Mouse (Mus musculus) stomach, embryonic 16.5 days (tissue): ENCODE results near the gene Tle3. TPM values are rescaled to one million over a fixed set of nuclear protein-coding genes. Genes with fewer than 3 reads are reported as not detected.

Experiments
- ATAC-seq: fragments of 200-750 bp; cut with Nextera tagmentation; 2 replicates; pipeline ENCODE4 v1.8.0; 2017; ENCODE audit warnings: moderate number of reproducible peaks, moderate TSS enrichment; ENCODE audit not compliant: insufficient read depth, low FRiP score
- H3K27ac ChIP-seq: fragments of 300-500 bp; sonication (generic); 2 replicates; pipeline ENCODE4 v1.5.1; 2014; ENCODE audit warnings: low read length
- H3K27me3 ChIP-seq: fragments of 300-500 bp; sonication (generic); 2 replicates; pipeline ENCODE4 v1.6.1; 2014; ENCODE audit warnings: low read length, control low read depth, mixed read lengths; ENCODE audit not compliant: control insufficient read depth, insufficient read depth
- H3K36me3 ChIP-seq: fragments of 300-500 bp; sonication (generic); 2 replicates; pipeline ENCODE4 v1.6.1; 2014; ENCODE audit warnings: low read length; ENCODE audit not compliant: control insufficient read depth, insufficient read depth
- H3K4me1 ChIP-seq: fragments of 300-500 bp; sonication (generic); 2 replicates; pipeline ENCODE4 v1.6.1; 2014; ENCODE audit warnings: low read length, control low read depth, mixed read lengths; ENCODE audit not compliant: control insufficient read depth, insufficient read depth
- H3K4me2 ChIP-seq: fragments of 300-500 bp; sonication (generic); 2 replicates; pipeline ENCODE4 v1.6.1; 2014; ENCODE audit warnings: low read depth, low read length, mixed read lengths
- H3K4me3 ChIP-seq: fragments of 300-500 bp; sonication (generic); replicated peaks from 2 replicates; pipeline ENCODE4 v1.5.1; 2014; ENCODE audit warnings: mild to moderate bottlenecking, low read length
- H3K9ac ChIP-seq: fragments of 300-500 bp; sonication (generic); 2 replicates; pipeline ENCODE4 v1.6.1; 2014; ENCODE audit warnings: low read length
- H3K9me3 ChIP-seq: fragments of 300-500 bp; sonication (generic); replicated peaks from 2 replicates; pipeline ENCODE4 v1.6.1; 2016; ENCODE audit warnings: low read length, control low read depth; ENCODE audit not compliant: control insufficient read depth
- WGBS: fragments of 180-500 bp; shearing (Covaris S2); extraction: QIAGEN DNeasy Blood & Tissue Kit; methylation state at CpG from one replicate; pipeline ENCODE4 v1.1.7; 2014; 5-methylcytosine and 5-hydroxymethylcytosine counted together
- polyA plus RNA-seq: library from polyadenylated mRNA; unstranded; fragments of >200 nt; fragmentation: Nextera tagmentation; extraction: Ambion mirVana; gene quantifications from 2 replicates; pipeline ENCODE4 v1.2.1, GENCODE M21; 2015

Gene Tle3
- polyA plus RNA-seq = 20.2 and 21.4 TPM in 2 replicates

DNA sequence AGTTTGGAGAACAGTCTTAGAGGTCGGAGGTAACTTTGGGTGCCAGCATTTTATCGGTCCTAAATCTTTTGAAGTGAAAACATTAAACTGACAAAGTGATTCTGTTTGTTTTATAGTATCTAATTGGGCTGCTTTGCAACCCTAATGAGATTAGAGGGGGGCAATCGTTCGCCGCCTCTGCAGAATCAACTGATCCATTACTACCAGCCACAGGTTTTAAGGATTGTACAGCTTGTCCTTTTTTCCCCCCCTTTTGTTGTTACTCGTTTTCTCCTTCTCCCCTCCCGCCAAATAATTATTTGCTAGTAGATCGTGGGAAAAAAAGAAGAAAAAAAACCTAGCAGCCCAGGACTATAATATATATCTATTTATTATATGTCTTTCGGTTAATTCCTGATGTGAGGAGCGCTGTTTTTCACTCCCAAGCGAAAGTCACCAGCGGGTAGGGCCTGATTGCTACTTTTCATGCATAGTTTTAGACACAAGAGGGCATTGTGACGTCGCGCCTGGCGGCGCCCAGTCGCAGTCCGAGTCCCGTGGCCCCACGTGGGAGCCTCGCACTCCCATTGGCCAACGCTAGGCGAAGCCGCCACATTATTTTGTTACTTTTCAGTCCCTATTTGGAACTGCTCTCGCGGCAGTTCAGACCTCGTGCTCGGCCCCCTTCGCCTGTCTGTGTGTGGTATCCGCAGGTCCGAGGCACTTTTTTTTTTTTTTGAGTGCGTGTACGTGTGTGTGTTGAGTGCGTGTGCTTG, at the start of gene Tle3:
Tle3 (plus strand) TSS at position 612 of the 755 bp plus-strand sequence.
- Histone ChIP-seq H3K9me3 (no peaks in the 10 kb centered on the region), H3K9ac (peak within 1 kb of the TSS; percentile 97), H3K4me3 (peak within 1 kb of the TSS; percentile 91), H3K27me3 (0 out of 2 replicates have a peak, but pooled peaks cover 3% of the 10 kb centered on the region), H3K4me1 (peaks cover 54% of the 10 kb centered on the region), H3K36me3 (no peaks in the 10 kb centered on the region), H3K27ac (peak within 1 kb of the TSS; percentile 97), H3K4me2 (peak within 1 kb of the TSS; percentile 98)
- peak; percentile 65 for ATAC-seq
- under 1% methylated on average over 35 of the region's 35 CpGs for WGBS

DNA sequence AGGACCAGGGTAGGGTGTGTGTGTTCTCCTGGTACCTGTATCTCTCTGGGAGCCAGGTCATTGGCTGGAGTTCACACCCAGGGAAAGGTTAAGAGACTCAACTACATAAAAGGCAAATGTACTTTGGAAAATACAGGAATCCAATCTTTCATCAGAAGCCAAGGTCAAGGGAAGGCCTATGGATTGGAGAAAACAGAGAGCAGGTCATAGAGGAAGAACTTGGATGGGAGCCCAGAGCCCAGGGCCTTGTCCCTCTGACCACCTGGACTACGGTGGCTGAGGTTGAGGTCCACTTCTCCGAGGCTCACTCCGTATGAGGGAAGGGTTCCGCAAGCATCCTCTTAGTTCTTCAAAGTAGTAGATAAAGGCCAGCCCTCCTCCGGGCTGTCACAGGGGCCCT, 48.9 kb upstream of the Tle3 start:
- H3K4me2 ChIP-seq = no peak overlapping the region
- no peak for ATAC-seq
- WGBS = 64% methylated on average over 5 of the region's 5 CpGs
- no peaks in the 10 kb centered on the region; the same call in 1 of the 2 replicates for H3K27me3 ChIP-seq
- H3K27ac ChIP-seq = no peak overlapping the region
- no peaks in the 10 kb centered on the region for H3K36me3 ChIP-seq
- no peaks in the 10 kb centered on the region for H3K9me3 ChIP-seq
- no peak overlapping the region for H3K9ac ChIP-seq
- no peak overlapping the region for H3K4me3 ChIP-seq
- H3K4me1 ChIP-seq = peaks cover 7% of the 10 kb centered on the region

DNA sequence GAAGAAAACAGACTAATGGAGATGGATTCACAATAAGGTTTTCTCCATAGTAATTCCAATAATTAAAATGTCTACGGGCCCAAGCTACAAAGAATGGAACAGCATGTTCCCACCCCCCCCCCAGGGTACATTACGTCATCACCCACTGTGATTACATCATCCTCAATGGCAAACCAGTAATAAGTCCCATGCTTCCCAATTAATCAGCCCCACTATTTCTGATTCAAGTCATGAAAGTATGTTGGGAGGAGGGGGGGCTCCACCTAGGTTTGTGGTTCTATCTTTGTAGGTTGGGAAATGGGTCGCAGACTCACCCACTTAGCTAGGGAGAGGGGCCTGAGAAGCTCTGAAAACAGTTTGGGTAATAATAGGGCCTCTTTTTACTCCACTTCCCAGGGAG, 48.3 kb upstream of the Tle3 start:
- Histone ChIP-seq H3K4me1 (peaks cover 7% of the 10 kb centered on the region), H3K27me3 (no peaks in the 10 kb centered on the region; the same call in 1 of the 2 replicates), H3K9me3 (no peaks in the 10 kb centered on the region), H3K4me2 (no peak overlapping the region), H3K4me3 (no peak overlapping the region), H3K27ac (no peak overlapping the region), H3K9ac (no peak overlapping the region), H3K36me3 (no peaks in the 10 kb centered on the region)
- 74% methylated on average over 3 of the region's 3 CpGs for WGBS
- no peak for ATAC-seq

DNA sequence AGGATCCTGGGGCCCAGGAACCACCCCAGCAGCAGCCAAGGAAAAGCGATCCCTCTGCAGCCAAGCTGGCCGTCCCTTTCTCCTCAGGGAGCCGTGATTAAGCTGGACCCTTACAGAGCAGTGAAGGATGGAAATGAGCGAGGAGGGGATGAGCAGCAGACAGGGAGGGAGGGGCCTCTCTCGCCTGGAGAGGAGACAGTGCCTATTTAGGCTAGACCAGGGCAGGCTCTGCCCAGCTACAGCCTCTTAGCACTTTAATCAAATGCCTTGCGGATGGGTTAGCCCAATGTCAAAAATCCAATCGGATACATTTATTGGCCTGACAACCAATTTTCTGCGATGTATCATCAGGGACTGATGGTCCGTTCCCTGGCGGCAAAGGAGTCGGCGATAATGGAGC, 47.8 kb upstream of the Tle3 start:
- Histone ChIP-seq H3K9ac (no peak overlapping the region; the same call in 1 of the 2 replicates), H3K27me3 (no peaks in the 10 kb centered on the region; the same call in 1 of the 2 replicates), H3K4me2 (no peak overlapping the region), H3K4me3 (no peak overlapping the region), H3K36me3 (no peaks in the 10 kb centered on the region), H3K27ac (no peak overlapping the region), H3K9me3 (no peaks in the 10 kb centered on the region), H3K4me1 (peaks cover 7% of the 10 kb centered on the region)
- WGBS = 36% methylated on average over 12 of the region's 12 CpGs
- no peak for ATAC-seq

DNA sequence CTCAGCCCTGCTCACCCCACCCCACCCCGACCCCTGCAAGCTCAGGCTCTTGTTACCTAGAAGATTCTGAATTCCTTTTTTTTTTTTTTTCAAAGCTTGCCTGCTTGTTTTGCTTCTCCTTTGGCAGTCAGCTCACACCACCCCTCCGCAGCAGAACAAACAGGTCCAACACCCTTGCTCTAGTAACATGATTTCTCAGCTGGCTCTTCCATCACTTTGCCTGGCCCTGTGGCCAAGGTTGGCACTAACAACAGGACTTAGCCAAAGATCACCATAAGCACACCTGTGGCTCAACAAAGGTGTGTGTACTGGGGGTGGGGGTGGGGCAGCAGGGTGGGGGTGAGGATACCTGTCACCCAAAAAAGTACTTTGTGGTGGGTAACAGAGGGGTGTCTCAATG, 47.2 kb upstream of the Tle3 start:
- Histone ChIP-seq H3K4me1 (peaks cover 7% of the 10 kb centered on the region), H3K27me3 (no peaks in the 10 kb centered on the region; the same call in 1 of the 2 replicates), H3K4me2 (no peak overlapping the region), H3K4me3 (no peak overlapping the region), H3K27ac (no peak overlapping the region), H3K9me3 (no peaks in the 10 kb centered on the region), H3K9ac (no peak overlapping the region), H3K36me3 (no peaks in the 10 kb centered on the region)
- ATAC-seq = no peak
- 35% methylated on average over 2 of the region's 2 CpGs for WGBS

DNA sequence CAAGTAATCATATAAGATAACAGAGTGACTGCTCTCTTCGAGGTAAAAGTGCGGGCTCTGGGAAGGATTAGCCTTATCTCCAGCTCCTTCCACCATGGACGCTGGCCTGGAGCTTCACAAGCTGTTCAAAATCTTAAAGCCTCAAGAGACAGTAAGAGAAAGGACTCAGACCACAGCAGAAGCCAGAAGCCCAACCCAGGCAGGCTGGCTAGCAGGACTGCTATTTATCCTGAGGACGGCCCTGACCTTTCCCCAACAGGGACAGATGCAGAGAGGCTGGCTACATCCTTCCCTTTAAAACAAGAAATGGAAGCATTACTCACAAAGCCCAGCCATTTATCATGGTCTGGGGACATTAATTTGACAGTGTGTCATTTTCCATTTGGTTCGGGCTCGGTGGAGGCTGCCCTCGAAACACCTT, 46.2 kb upstream of the Tle3 start:
- peaks cover 7% of the 10 kb centered on the region for H3K4me1 ChIP-seq
- no peak overlapping the region for H3K4me2 ChIP-seq
- H3K4me3 ChIP-seq = no peak overlapping the region
- no peaks in the 10 kb centered on the region for H3K36me3 ChIP-seq
- 21% methylated on average over 7 of the region's 7 CpGs for WGBS
- H3K27me3 ChIP-seq = no peaks in the 10 kb centered on the region; the same call in 1 of the 2 replicates
- ATAC-seq = no peak
- no peaks in the 10 kb centered on the region for H3K9me3 ChIP-seq
- no peak overlapping the region for H3K9ac ChIP-seq
- H3K27ac ChIP-seq = no peak overlapping the region

DNA sequence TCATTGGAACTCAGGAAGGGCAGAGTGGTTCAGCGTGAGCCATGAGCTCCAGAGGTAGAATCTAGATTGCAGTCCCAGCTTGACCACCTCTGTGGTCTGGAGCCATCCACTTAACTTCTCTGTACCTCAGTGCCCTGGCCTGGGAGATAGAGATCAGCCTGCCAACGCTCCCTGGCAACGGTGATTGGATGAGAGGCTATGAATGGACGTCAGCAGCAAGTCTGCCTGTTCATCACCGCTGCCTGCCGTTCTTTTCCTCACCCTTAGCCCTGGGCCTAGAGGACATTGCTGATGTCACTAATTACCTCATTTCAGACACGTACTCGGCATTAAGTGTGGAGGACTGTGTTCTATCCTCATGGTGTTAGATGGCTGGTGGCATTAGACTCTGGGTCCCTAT, 45.2 kb upstream of the Tle3 start:
- no peak overlapping the region for H3K9ac ChIP-seq
- peaks cover 7% of the 10 kb centered on the region for H3K4me1 ChIP-seq
- WGBS = 80% methylated on average over 8 of the region's 8 CpGs
- no peaks in the 10 kb centered on the region for H3K9me3 ChIP-seq
- H3K27ac ChIP-seq = no peak overlapping the region
- no peak for ATAC-seq
- no peak overlapping the region for H3K4me3 ChIP-seq
- H3K27me3 ChIP-seq = no peaks in the 10 kb centered on the region; the same call in 1 of the 2 replicates
- H3K36me3 ChIP-seq = no peaks in the 10 kb centered on the region
- no peak overlapping the region for H3K4me2 ChIP-seq

DNA sequence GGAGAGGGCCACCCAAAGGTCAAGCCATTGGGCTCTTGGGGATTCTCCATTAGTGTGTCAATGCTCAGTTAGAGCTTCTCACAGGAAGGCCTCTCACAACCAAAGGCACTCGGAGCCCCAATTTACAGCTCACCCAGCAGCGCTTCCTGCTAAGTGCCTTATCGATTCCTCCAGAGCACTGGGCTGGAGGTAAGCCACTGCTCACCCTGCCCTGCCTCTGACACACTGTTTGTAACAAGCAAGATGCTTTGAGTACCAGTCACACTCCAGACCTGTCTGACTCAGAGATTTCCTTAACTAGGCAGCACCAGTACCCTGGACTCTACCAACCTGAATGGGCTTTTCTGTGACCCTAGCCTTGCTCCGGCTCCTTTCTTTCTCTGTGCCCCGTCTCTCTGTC, 44.0 kb upstream of the Tle3 start:
- Histone ChIP-seq H3K4me2 (no peak overlapping the region), H3K27me3 (no peaks in the 10 kb centered on the region; the same call in 1 of the 2 replicates), H3K9ac (no peak overlapping the region), H3K4me3 (no peak overlapping the region), H3K4me1 (peaks cover 7% of the 10 kb centered on the region), H3K27ac (no peak overlapping the region), H3K9me3 (no peaks in the 10 kb centered on the region), H3K36me3 (no peaks in the 10 kb centered on the region)
- 76% methylated on average over 5 of the region's 5 CpGs for WGBS
- no peak for ATAC-seq

DNA sequence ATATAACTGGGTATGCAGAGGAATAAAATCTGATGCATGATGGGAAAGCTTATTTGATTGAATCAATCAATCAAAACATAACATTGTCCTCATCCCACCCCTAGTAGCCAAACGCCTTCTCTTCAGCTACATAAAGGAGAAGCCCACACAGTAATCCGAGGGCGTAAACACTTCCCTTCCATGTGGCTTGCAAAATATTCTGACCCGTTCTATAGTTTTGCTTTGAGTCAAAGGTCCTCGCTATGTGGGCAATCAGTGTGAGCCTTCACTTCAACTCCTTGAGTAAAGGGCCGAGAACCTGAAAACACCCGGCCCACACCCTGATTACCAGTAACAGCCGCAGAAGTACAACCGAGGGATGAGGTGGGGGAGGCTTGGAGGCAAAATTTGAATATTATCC, 41.4 kb upstream of the Tle3 start:
- no peak for ATAC-seq
- H3K4me2 ChIP-seq = no peak overlapping the region
- H3K4me3 ChIP-seq = no peak overlapping the region
- 82% methylated on average over 9 of the region's 9 CpGs for WGBS
- H3K27me3 ChIP-seq = no peaks in the 10 kb centered on the region; the same call in 1 of the 2 replicates
- no peak overlapping the region for H3K9ac ChIP-seq
- peaks cover 4% of the 10 kb centered on the region for H3K4me1 ChIP-seq
- H3K36me3 ChIP-seq = no peaks in the 10 kb centered on the region
- H3K9me3 ChIP-seq = no peaks in the 10 kb centered on the region
- H3K27ac ChIP-seq = no peak overlapping the region
